Mouse (Mus musculus) cerebellum, adult 2 months (tissue): ENCODE data around the gene Antxrl. TPM values are rescaled to one million over a fixed set of nuclear protein-coding genes. Genes with fewer than 3 reads are reported as not detected.

Experiments used
- DNase-seq, 2 experiments: peaks; one replicate each; pipeline ENCODE4 v3.0.0; 2021
- H3K27ac ChIP-seq: fragments of 200-500 bp; 2 replicates; pipeline ENCODE4 v1.5.1; 2012; ENCODE audit warnings: low read length, control low read depth, inconsistent platforms; ENCODE audit not compliant: insufficient read depth
- H3K27me3 ChIP-seq: fragments of 200-500 bp; 2 replicates; pipeline ENCODE4 v1.6.1; 2012; ENCODE audit warnings: inconsistent platforms, mild to moderate bottlenecking, low read length, moderate library complexity; ENCODE audit not compliant: control insufficient read depth, insufficient read depth
- H3K4me1 ChIP-seq: fragments of 200-500 bp; 2 replicates; pipeline ENCODE4 v1.6.1; 2011; ENCODE audit warnings: low read length; ENCODE audit not compliant: control insufficient read depth, insufficient read depth
- H3K4me3 ChIP-seq: fragments of 200-500 bp; replicated peaks from 2 replicates; pipeline ENCODE3; 2011; ENCODE audit warnings: mild to moderate bottlenecking, low read depth, low read length, control low read depth; ENCODE audit not compliant: insufficient read depth
- CTCF ChIP-seq: fragments of 200-500 bp; IDR thresholded peaks from 2 replicates; pipeline ENCODE4 v1.5.1; 2011; ENCODE audit warnings: low read depth, mild to moderate bottlenecking, control low read depth, low read length, moderate library complexity, borderline replicate concordance; ENCODE audit not compliant: insufficient read depth
- POLR2A ChIP-seq: fragments of 200-500 bp; IDR thresholded peaks from 2 replicates; pipeline ENCODE4 v1.6.1; 2011; ENCODE audit warnings: low read length, control low read depth, borderline replicate concordance; ENCODE audit not compliant: insufficient read depth
- WGBS: fragments of 180-500 bp; shearing (Covaris S2); methylation state at CpG from one replicate; pipeline ENCODE4 v1.1.7; 2018; 5-methylcytosine and 5-hydroxymethylcytosine counted together
- polyA plus RNA-seq: library from polyadenylated mRNA; depleted of rRNA; stranded (reverse); fragments of >200 nt; gene quantifications from 2 replicates; pipeline ENCODE4 v1.2.3, GENCODE M21; 2012; rRNA removed

Gene Antxrl
- polyA plus RNA-seq, 1 experiment: not detected

- no peaks in the 10 kb centered on the region for H3K27me3 ChIP-seq
- no peak overlapping the region for H3K4me3 ChIP-seq
- no peak for TF ChIP-seq POLR2A
- peak; percentile 43; the same call in 1 of the 2 replicates for TF ChIP-seq CTCF
- H3K27ac ChIP-seq: no peak overlapping the region
- 70% methylated on average over 11 of the region's 12 CpGs for whole genome bisulfite sequencing
- peak in 1 of 2 experiments; percentile 22 for DNase-seq
- H3K4me1 ChIP-seq: no peaks in the 10 kb centered on the region
Observed at GRCm38 (mm10) chr14:34106389-34107062, 54.0 kb downstream of the Antxrl start.

- WGBS: 90% methylated on average over 4 of the region's 4 CpGs
- no peak for DNase-seq
- H3K4me3 ChIP-seq: no peak overlapping the region
- TF ChIP-seq POLR2A (no peak), CTCF (no peak)
- H3K4me1 ChIP-seq: no peaks in the 10 kb centered on the region
- no peak overlapping the region for H3K27ac ChIP-seq
- H3K27me3 ChIP-seq: no peaks in the 10 kb centered on the region
Observed at GRCm38 (mm10) chr14:34107594-34107993, 55.1 kb downstream of the Antxrl start.

- TF ChIP-seq POLR2A: no peak
- no peak for TF ChIP-seq CTCF
- 50% methylated on average over 4 of the region's 4 CpGs for WGBS
- H3K27ac ChIP-seq: no peak overlapping the region
- DNase-seq: no peak
- no peak overlapping the region for H3K4me3 ChIP-seq
- no peaks in the 10 kb centered on the region for H3K27me3 ChIP-seq
- peaks cover 6% of the 10 kb centered on the region for H3K4me1 ChIP-seq
Observed at GRCm38 (mm10) chr14:34114311-34114710, 61.8 kb downstream of the Antxrl start.

GRCm38 (mm10) chr14:34119046-34119723, 66.7 kb downstream of the Antxrl start:
- 12% methylated on average over 7 of the region's 7 CpGs for WGBS

GRCm38 (mm10) chr14:34120016-34120910, 67.8 kb downstream of the Antxrl start:
- Histone ChIP-seq H3K27ac (no peak overlapping the region), H3K27me3 (no peaks in the 10 kb centered on the region), H3K4me3 (no peak overlapping the region), H3K4me1 (peaks cover 9% of the 10 kb centered on the region)
- DNase-seq: no peak
- WGBS: 86% methylated on average over 12 of the region's 12 CpGs
- TF ChIP-seq POLR2A (no peak), CTCF (no peak)

More at GRCm38 (mm10) chr14:34119046-34119723, 66.7 kb downstream of the Antxrl start:
- no peak for TF ChIP-seq POLR2A
- TF ChIP-seq CTCF: no peak
- no peaks in the 10 kb centered on the region for H3K27me3 ChIP-seq
- H3K4me3 ChIP-seq: no peak overlapping the region
- peak; percentile 83 to 89 for DNase-seq
- no peak overlapping the region for H3K27ac ChIP-seq
- H3K4me1 ChIP-seq: peaks cover 9% of the 10 kb centered on the region

- peaks cover 9% of the 10 kb centered on the region for H3K4me1 ChIP-seq
- H3K4me3 ChIP-seq: no peak overlapping the region
- over 99% methylated on average over 3 of the region's 3 CpGs for WGBS
- no peaks in the 10 kb centered on the region for H3K27me3 ChIP-seq
- no peak for TF ChIP-seq POLR2A
- no peak for TF ChIP-seq CTCF
- H3K27ac ChIP-seq: no peak overlapping the region
- DNase-seq: no peak
Observed at GRCm38 (mm10) chr14:34120923-34121351, 68.4 kb downstream of the Antxrl start.

- Histone ChIP-seq H3K4me1 (peaks cover 9% of the 10 kb centered on the region), H3K27me3 (no peaks in the 10 kb centered on the region), H3K27ac (no peak overlapping the region), H3K4me3 (no peak overlapping the region)
- no peak for DNase-seq
- 96% methylated on average over 4 of the region's 4 CpGs for WGBS
- TF ChIP-seq POLR2A: no peak
- TF ChIP-seq CTCF: no peak
Observed at GRCm38 (mm10) chr14:34121691-34122090, 69.2 kb downstream of the Antxrl start.

Other genes with a start within 250 kb of the Antxrl start
- 39.3 and 59.5 TPM in 2 replicates for gene Gdf10, start 129.1 kb upstream of the Antxrl start, polyA plus RNA-seq
- 0.03 TPM in 1 of 2 replicates, not detected in the other for gene Gdf2, start 111.7 kb upstream of the Antxrl start, polyA plus RNA-seq
- gene Rbp3, start 98.7 kb upstream of the Antxrl start, polyA plus RNA-seq: 0.05 TPM in 1 of 2 replicates, not detected in the other
- 2.1 and 2.3 TPM in 2 replicates for gene Zfp488, start 73.9 kb upstream of the Antxrl start, polyA plus RNA-seq
- gene Gm30083, start 37.5 kb upstream of the Antxrl start, polyA plus RNA-seq: not detected in 2 replicates
- not detected in 2 replicates for gene Gm5460, start 35.9 kb upstream of the Antxrl start, polyA plus RNA-seq
- 0.18 and 0.49 TPM in 2 replicates for gene Anxa8, start 33.3 kb downstream of the Antxrl start, polyA plus RNA-seq
- gene A630023A22Rik, start 50.0 kb downstream of the Antxrl start, polyA plus RNA-seq: not detected in 2 replicates
- gene Npy4r, start 99.8 kb downstream of the Antxrl start, polyA plus RNA-seq: 0.05 and 0.18 TPM in 2 replicates
- gene Gprin2, start 148.9 kb downstream of the Antxrl start, polyA plus RNA-seq: 1.5 and 1.6 TPM in 2 replicates
- gene Syt15, start 166.9 kb downstream of the Antxrl start, polyA plus RNA-seq: 0.56 and 0.92 TPM in 2 replicates